20 mouse cellular contexts compared by ENCODE assay signal in the genomic region with DNA sequence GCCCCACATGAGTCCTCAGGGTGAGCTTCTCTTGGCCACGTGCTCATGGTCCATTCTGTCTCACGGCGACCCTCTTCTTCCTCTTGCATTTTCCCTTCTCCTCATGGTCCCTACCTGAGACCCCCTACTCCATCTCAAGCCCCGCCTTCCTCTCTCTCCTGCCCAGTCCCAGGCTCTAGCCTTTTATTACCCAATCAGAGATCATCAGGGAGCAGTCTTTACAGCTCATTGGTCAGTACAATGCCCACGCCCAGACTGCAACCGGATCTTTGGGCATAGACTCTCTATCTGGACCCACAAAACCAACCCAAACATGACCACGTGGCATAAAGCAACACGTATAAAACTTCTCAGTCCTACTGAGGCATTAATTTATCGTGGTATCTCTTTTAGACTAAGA. TPM values are rescaled to one million over a fixed set of nuclear protein-coding genes. Genes with fewer than 3 reads are reported as not detected.
"Had no signal": no experiment of that assay in that cellular context is flagged by ENCODE, and none has a peak within 500 bp of the region (broad histone marks: within the 10 kb centered on the region; RNA-seq: fewer than 3 reads in every experiment).

No protein-coding gene starts in this region.

- DNase-seq: cerebellum, adult 9-10 months; cerebellum, adult 9-11 months; cerebellum, postnatal 10 days; cerebellum, postnatal 14 days; cerebellum, postnatal 25 days; cerebellum, postnatal 36 days; embryo, embryonic 11 days; forebrain, postnatal 0 days; gastrocnemius, adult 2 months; gastrocnemius, postnatal 10 days; gastrocnemius, postnatal 14 days; gastrocnemius, postnatal 25 days; gastrocnemius, postnatal 36 days; heart, adult 18-20 months; heart, adult 2 months had no signal

RNA-seq across cellular contexts. Expression of a gene that starts 21.5 kb away (rescaled TPM):
- total RNA-seq: common myeloid progenitor, adult 5-6 weeks; granulocyte monocyte progenitor cell, adult 5-6 weeks had no signal

RNA-seq across cellular contexts. Expression of a gene that starts 35.5 kb away (rescaled TPM):
- total RNA-seq: forebrain, postnatal 0 days; gastrocnemius, adult 18-20 months; gastrocnemius, adult 2 months; gastrocnemius, adult 8-10 months; gastrocnemius, postnatal 25 days; heart, adult 8-10 months had no signal
